Mouse (Mus musculus) embryonic stem cell, embryonic (primary cell): Measurements from ENCODE around the gene Gm8947.
"Not testable (repeated sequence)": the region's sequence is repeated elsewhere in the genome, so short reads cannot be mapped to it uniquely, and the experiment has no call there.

ENCODE experiments used
- CTCF ChIA-PET, 4 experiments: fragments of 300-600 bp in 2 of 4; fragments of 350-600 bp in 2 of 4; sonication (Branson Sonifier 250); formaldehyde crosslinking; loops; one replicate each; lab custom pipeline; 2022; ENCODE audit warnings: inconsistent platforms in 2 of 4; lab: Charles Lee
- POLR2A ChIA-PET, 4 experiments: fragments of 300-600 bp in 2 of 4; fragments of 350-600 bp in 2 of 4; sonication (Branson Sonifier 250); formaldehyde crosslinking; loops; one replicate each; lab custom pipeline; 2022; ENCODE audit warnings: antibody characterized with exemption in 4 of 4, inconsistent platforms in 1 of 4; lab: Charles Lee

Gene Gm8947

GRCm38 (mm10) chr1:151177030-151177936 is 14.9 kb upstream of the Gm8947 start:
- ChIA-PET CTCF (no interaction called here), POLR2A (interaction anchor here (0.6 to 2.7 kb wide), 42 partner anchors 9 to 323 kb away, joined by 3 to 23 read pairs (median 4); partner anchors contain the start of genes Ivns1abp (in 3 of the 4), Rnf2 (in 1 of the 4), Swt1 (in 1 of the 4) and Trmt1l (in 1 of the 4))

- ChIA-PET CTCF (no interaction called here), POLR2A (interaction anchor here (0.6 to 2.7 kb wide), 25 partner anchors 10 to 251 kb away, joined by 3 to 23 read pairs (median 4); partner anchors contain the start of genes Ivns1abp (in 3 of the 4), Swt1 (in 1 of the 4) and Trmt1l (in 1 of the 4))
Observed at GRCm38 (mm10) chr1:151177937-151178271, 14.3 kb upstream of the Gm8947 start.

GRCm38 (mm10) chr1:151178505-151179083 is 13.6 kb upstream of the Gm8947 start:
- POLR2A ChIA-PET = interaction anchor here in 3 of 4 experiments (0.6 to 2.7 kb wide), 14 partner anchors 11 to 290 kb away, joined by 3 to 23 read pairs (median 4); partner anchors contain the start of gene Ivns1abp (in 2 of the 3)

GRCm38 (mm10) chr1:151180167-151180566 is 12.0 kb upstream of the Gm8947 start:
- ChIA-PET CTCF (interaction anchor here in 1 of 4 experiments (1.0 kb wide), 1 partner anchor 71 kb away, joined by 4 read pairs; no protein-coding TSS in a partner anchor), POLR2A (no interaction called here)

More at GRCm38 (mm10) chr1:151178505-151179083, 13.6 kb upstream of the Gm8947 start:
- CTCF ChIA-PET = no interaction called here

- CTCF ChIA-PET, POLR2A ChIA-PET: not testable (repeated sequence)
Observed at GRCm38 (mm10) chr1:151182266-151182665, 9.9 kb upstream of the Gm8947 start, which contains the start of gene Gm47985. Gene Gm47985 (plus strand): TSS chr1:151182537.

GRCm38 (mm10) chr1:151186186-151186585 is 6.0 kb upstream of the Gm8947 start:
- CTCF ChIA-PET, POLR2A ChIA-PET: not testable (repeated sequence)

- CTCF ChIA-PET, POLR2A ChIA-PET: not testable (repeated sequence)
Observed at GRCm38 (mm10) chr1:151186879-151187424, 5.2 kb upstream of the Gm8947 start.

- CTCF ChIA-PET = interaction anchor here in 1 of 4 experiments (0.7 kb wide), 1 partner anchor 97 kb away, joined by 4 read pairs; no protein-coding TSS in a partner anchor
- POLR2A ChIA-PET = interaction anchor here in 2 of 4 experiments (0.7 kb wide), 2 partner anchors 358 to 897 kb away, joined by 3 to 8 read pairs; no protein-coding TSS in a partner anchor
Observed at GRCm38 (mm10) chr1:151188469-151188868, 3.7 kb upstream of the Gm8947 start.

GRCm38 (mm10) chr1:151192739-151193138 is 563 bp downstream of the Gm8947 start:
- POLR2A ChIA-PET, CTCF ChIA-PET: not testable (repeated sequence)

- CTCF ChIA-PET, POLR2A ChIA-PET: not testable (repeated sequence)
Observed at GRCm38 (mm10) chr1:151195986-151196385, 3.8 kb downstream of the Gm8947 start.

- POLR2A ChIA-PET, CTCF ChIA-PET: not testable (repeated sequence)
Observed at GRCm38 (mm10) chr1:151196690-151197089, 4.5 kb downstream of the Gm8947 start.

GRCm38 (mm10) chr1:151198120-151198519 is 5.9 kb downstream of the Gm8947 start, which contains the start of gene Gm47995:
Gene Gm47995 (plus strand): TSS chr1:151198448.
- CTCF ChIA-PET, POLR2A ChIA-PET: not testable (repeated sequence)

GRCm38 (mm10) chr1:151200620-151201019 is 8.4 kb downstream of the Gm8947 start:
- CTCF ChIA-PET = not testable (repeated sequence)
- POLR2A ChIA-PET = interaction anchor here in 1 of 4 experiments (0.6 kb wide), 1 partner anchor 194 kb away, joined by 3 read pairs; no protein-coding TSS in a partner anchor

- POLR2A ChIA-PET, CTCF ChIA-PET: not testable (repeated sequence)
Observed at GRCm38 (mm10) chr1:151202771-151203170, 10.6 kb downstream of the Gm8947 start.

GRCm38 (mm10) chr1:151203818-151204217 is 11.6 kb downstream of the Gm8947 start, which contains the start of gene 3110040M04Rik:
Gene 3110040M04Rik (plus strand): TSS chr1:151204121.
- CTCF ChIA-PET, POLR2A ChIA-PET: not testable (repeated sequence)

- POLR2A ChIA-PET, CTCF ChIA-PET: not testable (repeated sequence)
Observed at GRCm38 (mm10) chr1:151208493-151208892, 16.3 kb downstream of the Gm8947 start.

- POLR2A ChIA-PET, CTCF ChIA-PET: not testable (repeated sequence)
Observed at GRCm38 (mm10) chr1:151208944-151209343, 16.8 kb downstream of the Gm8947 start.

- CTCF ChIA-PET, POLR2A ChIA-PET: not testable (repeated sequence)
Observed at GRCm38 (mm10) chr1:151209824-151210355, 17.7 kb downstream of the Gm8947 start, which contains the start of gene Gm47996. Gene Gm47996 (plus strand): TSS chr1:151210131.

GRCm38 (mm10) chr1:151211666-151212065 is 19.5 kb downstream of the Gm8947 start:
- POLR2A ChIA-PET = interaction anchor here in 1 of 4 experiments (1.3 kb wide), 1 partner anchor 25 kb away, joined by 3 read pairs; no protein-coding TSS in a partner anchor
- CTCF ChIA-PET = not testable (repeated sequence)
